Mouse (Mus musculus): ENCODE results near the gene Prn. TPM values are rescaled to one million over a fixed set of nuclear protein-coding genes. Genes with fewer than 3 reads are reported as not detected.

The Prn gene
- polyA plus RNA-seq, 2 experiments from 2014 or later = not detected

GRCm38 (mm10) chr2:131950598-131951095, 40.9 kb downstream of the Prn start, which contains the start of gene Prnd:
Prnd (plus strand) TSS chr2:131950861.
- peak; percentile 92 for ATAC-seq

DNA sequence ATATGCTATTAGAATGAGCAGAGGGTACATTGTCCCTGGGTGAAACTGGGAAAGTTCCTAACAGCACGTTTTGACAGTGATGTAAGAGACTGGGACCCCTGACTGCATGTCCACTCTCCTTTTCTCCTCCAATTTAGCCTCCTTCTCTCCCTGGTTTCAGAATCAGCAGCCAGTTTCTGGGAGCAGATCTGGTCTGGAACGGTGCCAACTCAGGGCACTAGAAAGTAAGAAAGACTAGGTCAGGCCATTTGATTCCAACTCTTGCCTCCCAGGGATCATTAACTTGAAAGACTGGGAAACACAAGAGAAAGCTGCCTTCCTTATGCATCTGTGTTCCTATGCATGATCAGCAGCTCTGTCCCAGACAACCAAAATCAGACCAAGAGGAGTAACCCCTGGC, 42.7 kb downstream of the Prn start:
- ATAC-seq = no peak

DNA sequence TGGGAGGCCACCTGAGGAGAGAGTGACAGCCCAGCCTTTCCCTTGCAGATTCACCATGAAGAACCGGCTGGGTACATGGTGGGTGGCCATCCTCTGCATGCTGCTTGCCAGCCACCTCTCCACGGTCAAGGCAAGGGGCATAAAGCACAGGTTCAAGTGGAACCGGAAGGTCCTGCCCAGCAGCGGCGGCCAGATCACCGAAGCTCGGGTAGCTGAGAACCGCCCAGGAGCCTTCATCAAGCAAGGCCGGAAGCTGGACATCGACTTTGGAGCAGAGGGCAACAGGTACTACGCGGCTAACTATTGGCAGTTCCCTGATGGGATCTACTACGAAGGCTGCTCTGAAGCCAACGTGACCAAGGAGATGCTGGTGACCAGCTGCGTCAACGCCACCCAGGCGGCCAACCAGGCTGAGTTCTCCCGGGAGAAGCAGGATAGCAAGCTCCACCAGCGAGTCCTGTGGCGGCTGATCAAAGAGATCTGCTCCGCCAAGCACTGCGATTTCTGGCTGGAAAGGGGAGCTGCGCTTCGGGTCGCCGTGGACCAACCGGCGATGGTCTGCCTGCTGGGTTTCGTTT, 43.3 kb downstream of the Prn start:
- ATAC-seq = no peak

- ATAC-seq = no peak
These were observed 44.0 kb downstream of the Prn start for GRCm38 (mm10) chr2:131953711-131954110.

- no peak for ATAC-seq
These were observed 45.1 kb downstream of the Prn start for GRCm38 (mm10) chr2:131954835-131955234.

DNA sequence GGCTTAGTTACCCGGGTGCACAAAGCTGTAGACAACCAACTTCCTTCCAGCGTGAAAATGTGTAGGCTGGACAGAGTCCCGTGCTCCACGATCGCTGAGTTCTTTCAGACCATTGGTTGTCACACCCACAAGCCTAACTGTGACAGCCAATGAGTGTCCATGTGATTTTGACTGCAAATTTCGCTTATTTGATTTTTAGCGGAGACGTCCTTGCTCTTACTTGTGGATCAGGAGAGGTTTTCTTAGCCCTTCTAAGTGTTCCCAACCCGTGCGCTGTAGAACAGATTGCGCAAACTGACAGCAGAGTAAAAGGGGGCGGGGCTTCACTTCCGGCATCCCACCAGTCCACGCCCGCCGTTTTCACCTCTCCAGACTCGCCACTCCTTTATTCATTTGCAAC, 45.5 kb downstream of the Prn start:
- ATAC-seq = peak; percentile 57

DNA sequence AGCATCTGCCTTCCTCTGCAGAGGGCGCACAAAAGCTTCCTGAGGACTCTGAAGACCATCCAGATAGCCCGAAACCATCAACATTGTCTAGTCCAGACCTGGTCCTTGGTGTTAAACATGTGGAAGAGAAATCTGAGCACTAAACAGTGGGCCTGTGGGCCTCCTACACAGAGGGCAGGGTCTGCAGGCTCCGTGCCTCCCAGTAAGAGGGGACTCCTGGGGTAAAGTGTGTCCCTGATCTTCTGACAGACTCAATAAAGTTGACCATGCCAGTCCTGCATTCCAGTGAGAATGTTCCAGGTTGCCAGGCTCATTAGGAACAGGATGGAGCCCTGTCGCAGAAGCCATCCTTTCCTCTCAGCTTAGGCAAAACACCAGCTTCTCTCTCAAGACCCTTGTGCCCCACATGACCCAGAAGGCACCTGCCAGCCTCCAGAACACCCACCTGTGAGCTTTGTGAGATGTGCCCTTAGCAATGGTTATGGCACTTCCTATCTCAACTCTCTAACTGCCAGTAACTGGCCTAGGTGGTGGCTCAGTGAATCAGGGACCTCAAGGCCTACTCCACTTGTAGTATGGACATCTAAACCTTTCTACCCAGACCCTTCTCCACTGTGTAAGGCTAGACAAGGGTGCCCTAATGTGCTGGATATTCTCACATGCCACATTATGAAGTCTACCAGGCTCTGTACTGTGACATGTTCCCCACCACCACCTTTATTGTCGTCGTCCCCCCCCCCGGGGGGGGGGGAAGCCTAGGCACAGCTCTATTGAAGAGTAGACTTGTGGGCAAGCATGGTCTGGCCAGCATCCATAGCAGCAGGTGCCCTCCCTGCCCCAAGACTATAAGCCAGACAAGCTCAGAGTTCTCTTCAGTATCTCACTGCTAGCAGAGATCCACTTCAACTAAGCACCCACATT, 46.8 kb downstream of the Prn start:
- no peak for ATAC-seq

DNA sequence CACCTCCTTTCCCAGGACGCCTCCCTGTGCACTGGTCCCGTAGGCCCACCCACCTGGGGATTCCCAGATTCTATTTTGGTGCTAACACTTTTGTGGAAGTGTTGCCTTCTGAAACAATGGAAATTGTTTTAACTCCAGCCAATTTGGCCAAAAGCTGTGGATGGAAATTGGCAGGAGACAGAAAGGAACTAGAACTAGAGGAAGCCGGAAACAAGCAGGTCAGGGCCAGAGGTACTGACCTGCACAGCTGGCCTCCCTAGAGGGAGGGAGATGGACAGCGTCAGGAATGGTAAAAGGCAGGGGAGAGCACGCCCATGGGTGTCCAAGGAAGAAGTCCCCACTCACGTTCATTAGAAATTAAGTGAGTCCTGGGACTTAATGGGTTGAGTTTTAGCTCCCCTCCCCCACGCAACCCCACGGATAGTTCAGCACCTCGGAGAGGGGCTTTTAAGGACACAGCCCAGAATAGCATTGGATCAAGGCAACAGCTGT, 48.0 kb downstream of the Prn start:
- ATAC-seq = no peak

- ATAC-seq = no peak
These were observed 51.9 kb downstream of the Prn start for GRCm38 (mm10) chr2:131961671-131962070.

DNA sequence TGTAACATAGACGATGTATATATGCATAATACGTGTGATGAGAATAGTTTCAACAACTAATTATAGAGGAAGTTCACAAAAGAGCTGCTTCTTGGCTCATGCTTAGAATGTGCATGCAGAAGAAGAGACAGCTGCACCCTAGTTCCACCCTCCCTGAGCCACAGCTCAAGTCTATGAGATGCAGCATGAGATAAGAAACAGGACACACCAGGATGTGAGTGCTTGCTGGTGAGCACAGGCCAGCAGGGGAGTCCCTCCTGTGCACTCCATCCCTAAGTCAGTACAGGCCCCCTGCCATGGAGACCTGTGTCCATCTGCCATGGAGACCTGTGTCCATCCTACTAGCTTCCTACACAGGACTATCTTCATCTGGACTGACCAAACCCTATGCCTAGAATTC, 60.8 kb downstream of the Prn start:
- ATAC-seq = no peak

GRCm38 (mm10) chr2:131971098-131971497, 61.3 kb downstream of the Prn start:
- no peak for ATAC-seq

DNA sequence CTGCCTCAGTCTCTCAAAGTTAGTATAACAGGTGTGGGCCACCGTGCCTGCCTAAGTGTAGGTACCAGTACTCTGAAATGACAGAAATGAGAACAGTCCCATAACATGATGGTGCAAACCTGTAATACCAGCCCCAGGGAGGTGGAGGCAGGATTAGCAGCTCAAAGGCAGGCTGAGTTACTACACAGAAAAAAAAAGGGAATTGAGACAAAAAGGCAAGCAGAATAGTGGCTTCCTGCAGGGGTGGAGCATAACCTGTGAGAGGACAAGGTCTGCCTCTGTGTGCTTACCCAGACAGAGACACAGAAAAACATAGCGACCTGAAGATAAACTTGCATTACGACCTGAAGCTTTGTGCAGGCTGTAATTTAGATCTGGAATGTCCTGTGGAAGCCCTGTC, 66.9 kb downstream of the Prn start:
- no peak for ATAC-seq

DNA sequence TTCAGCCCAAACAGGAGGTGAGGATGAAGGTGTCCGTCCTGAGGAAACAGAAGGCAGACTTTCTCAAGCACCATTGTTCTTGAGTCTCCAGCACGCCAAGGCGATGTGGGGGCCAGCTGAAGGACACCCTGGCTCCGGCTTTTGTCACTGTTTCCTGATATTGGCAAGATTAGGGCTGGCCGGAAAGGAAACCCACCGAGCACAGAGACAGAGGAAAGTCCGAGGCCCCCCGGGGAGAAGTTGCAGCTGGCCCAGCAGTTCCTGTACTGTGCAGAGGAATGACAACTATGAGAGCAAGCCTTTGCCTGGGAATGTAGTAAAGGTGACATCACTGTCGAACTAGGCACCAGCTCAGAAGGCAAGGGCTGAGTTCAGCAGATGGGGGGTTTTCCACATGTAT, 71.1 kb downstream of the Prn start:
- no peak for ATAC-seq

- peak; percentile 95 for ATAC-seq
These were observed 72.9 kb downstream of the Prn start for GRCm38 (mm10) chr2:131982546-131983196.

DNA sequence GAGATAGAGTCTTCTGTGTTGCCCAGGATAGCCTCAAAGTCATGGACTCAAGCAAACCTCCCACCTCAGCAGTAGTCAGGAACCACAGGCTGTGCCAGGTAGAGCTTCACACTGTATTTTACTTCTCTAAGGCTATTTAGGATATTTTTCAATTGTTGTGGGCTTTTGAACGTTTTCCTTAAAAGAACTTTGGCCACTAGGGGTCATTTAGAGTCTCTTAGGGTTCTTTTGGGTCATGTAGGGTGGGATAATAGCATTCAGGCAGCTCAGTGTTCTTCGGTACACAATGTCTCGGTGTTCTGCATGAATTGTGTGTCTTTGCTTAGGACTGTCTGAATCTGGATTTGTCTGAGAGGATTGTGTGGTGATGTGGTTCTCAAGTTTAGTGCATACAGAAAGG, 78.2 kb downstream of the Prn start:
- ATAC-seq = no peak

DNA sequence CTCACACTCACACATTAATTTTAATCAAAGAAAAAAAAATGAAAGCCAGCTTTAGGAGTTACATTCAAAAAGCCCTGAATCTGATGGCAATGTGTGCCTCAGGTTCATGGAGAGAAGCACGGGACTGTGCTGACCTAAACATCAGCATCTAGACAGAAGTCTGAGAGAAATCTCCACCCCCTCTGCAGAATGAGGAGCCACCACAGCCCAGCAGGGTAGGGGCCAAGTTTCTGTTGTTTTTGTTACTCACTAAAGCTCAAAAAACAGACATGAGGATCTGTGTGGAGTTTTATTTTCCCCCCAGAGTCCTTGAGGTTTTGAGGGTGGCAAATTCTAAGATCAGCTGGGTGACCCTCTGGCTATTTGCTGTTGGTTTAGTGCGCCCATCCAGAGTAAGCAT, 78.8 kb downstream of the Prn start:
- no peak for ATAC-seq

GRCm38 (mm10) chr2:131992487-131992886, 82.7 kb downstream of the Prn start:
- ATAC-seq = peak; percentile 69

GRCm38 (mm10) chr2:131993151-131993550, 83.4 kb downstream of the Prn start:
- ATAC-seq = peak; percentile 60

DNA sequence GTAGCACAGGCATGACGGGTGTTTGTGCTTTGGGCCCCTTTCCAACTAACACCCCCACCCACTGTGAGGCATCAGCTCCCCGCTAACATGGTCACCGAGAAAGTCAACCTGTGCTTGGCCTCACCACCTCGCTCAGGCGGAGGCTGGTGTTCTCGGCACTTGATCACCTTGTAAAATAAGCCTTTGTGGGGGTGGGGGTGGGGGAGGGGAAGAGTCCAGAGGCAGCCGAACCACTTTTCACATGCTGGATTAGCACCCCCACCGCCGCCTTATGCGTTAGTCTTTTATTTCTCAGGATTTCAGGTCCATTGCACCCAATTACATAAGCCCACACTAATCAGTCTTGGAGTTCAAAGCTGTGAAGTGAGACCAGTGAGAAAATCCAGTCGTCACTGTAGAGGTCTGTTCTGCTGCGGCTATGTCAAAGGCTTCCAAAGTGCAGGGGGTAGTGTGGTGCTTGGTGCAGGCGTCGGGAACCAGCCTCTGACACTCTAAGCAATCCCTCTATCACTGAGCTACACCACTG, 83.9 kb downstream of the Prn start:
- ATAC-seq = no peak

- no peak for ATAC-seq
These were observed 85.2 kb downstream of the Prn start for GRCm38 (mm10) chr2:131994971-131995370.

DNA sequence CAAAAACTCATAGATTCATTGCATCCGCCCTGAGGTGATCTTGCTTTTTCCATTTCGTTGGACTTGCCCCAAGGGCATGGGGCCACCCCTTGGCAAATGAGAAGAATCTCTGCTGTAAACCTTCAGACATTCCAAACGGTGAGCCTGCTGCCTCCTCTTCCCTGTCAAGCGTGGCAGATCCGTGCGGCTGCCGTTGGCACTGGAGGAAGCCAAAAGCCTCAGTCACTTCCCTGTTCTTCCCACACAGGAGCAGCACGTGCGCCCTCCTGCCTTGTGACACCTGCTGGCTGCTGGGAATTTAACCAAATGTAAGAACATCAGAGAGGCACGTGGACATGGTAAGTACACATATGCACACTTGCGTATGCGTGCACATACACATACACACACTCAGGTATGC, 86.0 kb downstream of the Prn start:
- ATAC-seq = no peak

GRCm38 (mm10) chr2:131996369-131996768, 86.6 kb downstream of the Prn start:
- ATAC-seq = no peak

- ATAC-seq = no peak
These were observed 87.6 kb downstream of the Prn start for GRCm38 (mm10) chr2:131997356-131997755.

Data from CD4-positive, CD25-positive, alpha-beta regulatory T cell, adult 4 months (primary cell).